Mouse (Mus musculus) brain, embryonic 14.5 days (tissue): ENCODE data around the gene Pbxip1.

Experiments used
- CTCF ChIP-seq: fragments of 200-500 bp; IDR thresholded peaks from 2 replicates; pipeline ENCODE4 v1.5.1; 2012; ENCODE audit warnings: inconsistent platforms, mild to moderate bottlenecking, moderate library complexity, borderline replicate concordance; ENCODE audit not compliant: insufficient read depth, insufficient read length; ENCODE audit errors: extremely low read depth
- POLR2A ChIP-seq: fragments of 200-500 bp; IDR thresholded peaks from 2 replicates; pipeline ENCODE4 v1.6.1; 2012; ENCODE audit warnings: mild to moderate bottlenecking, inconsistent platforms, borderline replicate concordance; ENCODE audit not compliant: poor library complexity, insufficient read depth, insufficient read length, severe bottlenecking; ENCODE audit errors: extremely low read depth

DNA sequence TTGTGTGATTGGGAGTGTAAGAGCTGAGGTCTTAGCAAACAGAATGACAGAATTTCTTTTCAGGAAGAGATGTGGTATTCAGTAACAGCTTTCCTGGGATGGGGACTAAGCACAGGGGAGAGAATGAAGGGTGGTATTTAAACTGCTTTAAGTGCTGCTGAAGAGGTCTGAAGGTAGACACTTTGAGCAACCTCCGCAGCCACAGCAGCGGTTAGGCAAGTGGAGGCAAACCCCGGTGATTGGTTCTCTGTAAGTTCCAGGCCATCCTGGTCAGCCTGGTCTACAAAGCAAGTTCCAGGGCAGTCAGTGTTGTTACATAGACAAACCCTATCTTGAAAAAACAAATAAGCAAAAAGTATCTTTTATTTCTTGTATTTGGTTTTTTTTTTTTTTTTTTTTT, 16.5 kb upstream of the Pbxip1 start:
- TF ChIP-seq CTCF (no peak), POLR2A (no peak)
